Mouse (Mus musculus): ENCODE measurements around the gene Ttc8. TPM values are rescaled to one million over a fixed set of nuclear protein-coding genes. Genes with fewer than 3 reads are reported as not detected.

Ttc8 gene
- polyA plus RNA-seq, 1 experiment from 2014 or later = 35.0 TPM

DNA sequence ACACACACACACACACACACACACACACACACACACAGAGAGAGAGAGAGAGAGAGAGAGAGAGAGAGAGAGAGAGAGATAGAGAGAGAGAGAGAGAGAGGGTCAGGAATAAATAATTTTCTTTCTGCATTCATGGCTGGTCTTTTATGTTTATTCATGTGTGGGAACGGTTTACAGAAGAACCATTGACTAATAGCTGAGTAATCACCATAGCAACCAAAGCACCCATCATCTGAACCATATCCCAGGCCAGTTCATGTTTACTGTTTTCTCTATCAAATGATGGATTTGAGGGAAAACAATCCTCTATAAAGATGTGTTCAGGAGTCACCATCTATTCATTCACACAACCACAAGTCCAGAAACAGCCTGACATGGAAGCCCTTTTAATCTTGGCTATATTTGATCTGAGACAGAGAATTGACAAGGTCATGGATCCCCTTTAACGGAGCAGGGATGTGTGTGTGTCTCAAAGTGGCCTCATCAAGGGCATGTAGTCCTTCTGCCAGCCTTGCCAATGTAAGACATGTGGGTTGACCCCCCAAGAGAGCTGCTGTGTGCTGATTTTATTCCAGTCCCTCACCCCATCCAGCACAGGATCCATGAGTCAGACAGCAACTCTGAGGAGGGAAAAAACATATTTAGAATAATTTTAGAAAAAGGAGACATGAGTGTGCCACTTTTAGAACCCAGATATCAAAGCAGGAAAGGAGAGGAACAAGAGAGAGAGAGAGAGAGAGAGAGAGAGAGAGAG, 70.9 kb downstream of the Ttc8 start:
- Histone ChIP-seq H3K9me3 (ENCODE audit: control insufficient read depth, low read length) (no peaks in the 10 kb centered on the region), H3K4me3 (ENCODE audit: low read depth, low read length) (no peak overlapping the region), H3K36me3 (ENCODE audit: control insufficient read depth, insufficient read depth, low read length) (no peaks in the 10 kb centered on the region), H3K4me1 (ENCODE audit: control insufficient read depth, insufficient read depth, low read length) (no peaks in the 10 kb centered on the region), H3K27me3 (ENCODE audit: control insufficient read depth, insufficient read depth, low read length) (no peaks in the 10 kb centered on the region), H3K9ac (ENCODE audit: low read length) (no peak overlapping the region), H3K4me2 (ENCODE audit: low read depth) (no peak overlapping the region), H3K27ac (ENCODE audit: low read depth, low read length) (no peak overlapping the region)
- ATAC-seq (ENCODE audit: insufficient read depth, low FRiP score, low TSS enrichment) = no peak
- 58% methylated on average over 2 of the region's 2 CpGs for WGBS
- no peak for DNase-seq (ENCODE audit: low spot score)

- Histone ChIP-seq H3K4me1 (ENCODE audit: control insufficient read depth, insufficient read depth, low read length) (no peaks in the 10 kb centered on the region), H3K4me2 (ENCODE audit: low read depth) (no peak overlapping the region), H3K27ac (ENCODE audit: low read depth, low read length) (no peak overlapping the region), H3K27me3 (ENCODE audit: control insufficient read depth, insufficient read depth, low read length) (no peaks in the 10 kb centered on the region), H3K36me3 (ENCODE audit: control insufficient read depth, insufficient read depth, low read length) (no peaks in the 10 kb centered on the region), H3K9me3 (ENCODE audit: control insufficient read depth, low read length) (no peaks in the 10 kb centered on the region), H3K4me3 (ENCODE audit: low read depth, low read length) (no peak overlapping the region), H3K9ac (ENCODE audit: low read length) (no peak overlapping the region)
- ATAC-seq (ENCODE audit: insufficient read depth, low FRiP score, low TSS enrichment) (no peak), DNase-seq (ENCODE audit: low spot score) (no peak)
- 82% methylated on average over 3 of the region's 3 CpGs for WGBS
Observed at GRCm38 (mm10) chr12:98991830-98992216, 71.4 kb downstream of the Ttc8 start.

DNA sequence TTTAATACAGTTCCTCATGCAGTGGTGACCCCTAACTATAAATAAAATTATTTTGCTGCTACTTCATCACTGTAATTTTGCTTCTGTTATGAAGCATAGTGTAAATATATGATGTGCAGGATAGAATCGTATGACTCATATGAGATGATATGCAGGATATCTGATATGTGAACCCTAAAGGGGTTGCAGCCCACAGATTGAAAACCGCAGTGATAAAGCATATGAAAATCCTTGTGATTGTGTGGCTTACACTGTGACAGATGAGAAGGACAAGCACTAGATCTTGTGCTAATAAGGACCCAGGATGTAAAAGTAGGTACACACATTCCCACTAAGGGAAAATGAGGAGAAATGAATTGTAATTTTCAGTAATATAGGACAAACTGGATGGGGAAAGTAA, 73.4 kb downstream of the Ttc8 start:
- Histone ChIP-seq H3K27ac (ENCODE audit: low read depth, low read length) (no peak overlapping the region), H3K27me3 (ENCODE audit: control insufficient read depth, insufficient read depth, low read length) (no peaks in the 10 kb centered on the region), H3K36me3 (ENCODE audit: control insufficient read depth, insufficient read depth, low read length) (no peaks in the 10 kb centered on the region), H3K4me1 (ENCODE audit: control insufficient read depth, insufficient read depth, low read length) (no peaks in the 10 kb centered on the region), H3K4me2 (ENCODE audit: low read depth) (no peak overlapping the region), H3K9ac (ENCODE audit: low read length) (no peak overlapping the region), H3K4me3 (ENCODE audit: low read depth, low read length) (no peak overlapping the region), H3K9me3 (ENCODE audit: control insufficient read depth, low read length) (no peaks in the 10 kb centered on the region)
- 95% methylated on average over 2 of the region's 2 CpGs for WGBS
- no peak for DNase-seq (ENCODE audit: low spot score)
- ATAC-seq (ENCODE audit: insufficient read depth, low FRiP score, low TSS enrichment) = no peak

- Histone ChIP-seq H3K4me3 (ENCODE audit: low read depth, low read length) (no peak overlapping the region), H3K27ac (ENCODE audit: low read depth, low read length) (no peak overlapping the region), H3K4me2 (ENCODE audit: low read depth) (no peak overlapping the region), H3K36me3 (ENCODE audit: control insufficient read depth, insufficient read depth, low read length) (no peaks in the 10 kb centered on the region), H3K9me3 (ENCODE audit: control insufficient read depth, low read length) (no peaks in the 10 kb centered on the region), H3K9ac (ENCODE audit: low read length) (no peak overlapping the region), H3K4me1 (ENCODE audit: control insufficient read depth, insufficient read depth, low read length) (no peaks in the 10 kb centered on the region), H3K27me3 (ENCODE audit: control insufficient read depth, insufficient read depth, low read length) (no peaks in the 10 kb centered on the region)
- DNase-seq (ENCODE audit: low spot score) = no peak
- no peak for ATAC-seq (ENCODE audit: insufficient read depth, low FRiP score, low TSS enrichment)
- 92% methylated on average over 3 of the region's 3 CpGs for WGBS
Observed at GRCm38 (mm10) chr12:98994366-98994765, 74.0 kb downstream of the Ttc8 start.

GRCm38 (mm10) chr12:98995881-98996280, 75.5 kb downstream of the Ttc8 start:
- H3K4me3 ChIP-seq (ENCODE audit: low read depth, low read length) = no peak overlapping the region
- H3K36me3 ChIP-seq (ENCODE audit: control insufficient read depth, insufficient read depth, low read length) = no peaks in the 10 kb centered on the region
- ATAC-seq (ENCODE audit: insufficient read depth, low FRiP score, low TSS enrichment) = no peak

GRCm38 (mm10) chr12:98996581-98996988, 76.2 kb downstream of the Ttc8 start:
- Histone ChIP-seq H3K9ac (ENCODE audit: low read length) (no peak overlapping the region), H3K36me3 (ENCODE audit: control insufficient read depth, insufficient read depth, low read length) (no peaks in the 10 kb centered on the region), H3K9me3 (ENCODE audit: control insufficient read depth, low read length) (no peaks in the 10 kb centered on the region), H3K27me3 (ENCODE audit: control insufficient read depth, insufficient read depth, low read length) (no peaks in the 10 kb centered on the region), H3K4me1 (ENCODE audit: control insufficient read depth, insufficient read depth, low read length) (no peaks in the 10 kb centered on the region), H3K4me2 (ENCODE audit: low read depth) (no peak overlapping the region), H3K4me3 (ENCODE audit: low read depth, low read length) (no peak overlapping the region), H3K27ac (ENCODE audit: low read depth, low read length) (no peak overlapping the region)
- DNase-seq (ENCODE audit: low spot score) (no peak), ATAC-seq (ENCODE audit: insufficient read depth, low FRiP score, low TSS enrichment) (no peak)
- WGBS = 35% methylated on average over 6 of the region's 6 CpGs

More at GRCm38 (mm10) chr12:98995881-98996280, 75.5 kb downstream of the Ttc8 start:
- H3K27me3 ChIP-seq (ENCODE audit: control insufficient read depth, insufficient read depth, low read length) = no peaks in the 10 kb centered on the region
- H3K27ac ChIP-seq (ENCODE audit: low read depth, low read length) = no peak overlapping the region
- WGBS = 92% methylated on average over 1 of the region's 1 CpGs
- H3K9me3 ChIP-seq (ENCODE audit: control insufficient read depth, low read length) = no peaks in the 10 kb centered on the region
- H3K4me2 ChIP-seq (ENCODE audit: low read depth) = no peak overlapping the region
- DNase-seq (ENCODE audit: low spot score) = no peak
- H3K4me1 ChIP-seq (ENCODE audit: control insufficient read depth, insufficient read depth, low read length) = no peaks in the 10 kb centered on the region
- no peak overlapping the region for H3K9ac ChIP-seq (ENCODE audit: low read length)

DNA sequence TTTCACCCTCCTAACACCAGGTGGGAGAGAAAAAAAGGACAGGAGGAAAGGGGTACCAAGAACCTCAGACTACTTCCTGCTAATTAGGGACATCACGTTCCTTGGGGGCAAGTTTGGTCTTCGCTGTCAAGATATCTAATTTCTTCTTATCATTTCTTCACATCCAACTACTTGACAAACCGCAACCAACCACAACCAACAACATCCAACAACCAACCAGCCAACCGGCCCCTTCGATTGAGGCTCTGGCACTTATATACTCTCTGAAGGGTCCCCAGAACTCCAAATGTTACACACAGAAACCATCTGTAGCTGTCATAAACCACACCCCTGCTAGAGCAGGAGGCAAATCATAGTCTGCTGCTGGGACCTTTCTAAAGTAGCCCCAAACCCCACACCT, 76.7 kb downstream of the Ttc8 start:
- Histone ChIP-seq H3K27me3 (ENCODE audit: control insufficient read depth, insufficient read depth, low read length) (no peaks in the 10 kb centered on the region), H3K4me3 (ENCODE audit: low read depth, low read length) (no peak overlapping the region), H3K9me3 (ENCODE audit: control insufficient read depth, low read length) (no peaks in the 10 kb centered on the region), H3K4me1 (ENCODE audit: control insufficient read depth, insufficient read depth, low read length) (no peaks in the 10 kb centered on the region), H3K27ac (ENCODE audit: low read depth, low read length) (no peak overlapping the region), H3K9ac (ENCODE audit: low read length) (no peak overlapping the region), H3K36me3 (ENCODE audit: control insufficient read depth, insufficient read depth, low read length) (no peaks in the 10 kb centered on the region), H3K4me2 (ENCODE audit: low read depth) (no peak overlapping the region)
- no peak for DNase-seq (ENCODE audit: low spot score)
- 96% methylated on average over 5 of the region's 5 CpGs for WGBS
- no peak for ATAC-seq (ENCODE audit: insufficient read depth, low FRiP score, low TSS enrichment)

DNA sequence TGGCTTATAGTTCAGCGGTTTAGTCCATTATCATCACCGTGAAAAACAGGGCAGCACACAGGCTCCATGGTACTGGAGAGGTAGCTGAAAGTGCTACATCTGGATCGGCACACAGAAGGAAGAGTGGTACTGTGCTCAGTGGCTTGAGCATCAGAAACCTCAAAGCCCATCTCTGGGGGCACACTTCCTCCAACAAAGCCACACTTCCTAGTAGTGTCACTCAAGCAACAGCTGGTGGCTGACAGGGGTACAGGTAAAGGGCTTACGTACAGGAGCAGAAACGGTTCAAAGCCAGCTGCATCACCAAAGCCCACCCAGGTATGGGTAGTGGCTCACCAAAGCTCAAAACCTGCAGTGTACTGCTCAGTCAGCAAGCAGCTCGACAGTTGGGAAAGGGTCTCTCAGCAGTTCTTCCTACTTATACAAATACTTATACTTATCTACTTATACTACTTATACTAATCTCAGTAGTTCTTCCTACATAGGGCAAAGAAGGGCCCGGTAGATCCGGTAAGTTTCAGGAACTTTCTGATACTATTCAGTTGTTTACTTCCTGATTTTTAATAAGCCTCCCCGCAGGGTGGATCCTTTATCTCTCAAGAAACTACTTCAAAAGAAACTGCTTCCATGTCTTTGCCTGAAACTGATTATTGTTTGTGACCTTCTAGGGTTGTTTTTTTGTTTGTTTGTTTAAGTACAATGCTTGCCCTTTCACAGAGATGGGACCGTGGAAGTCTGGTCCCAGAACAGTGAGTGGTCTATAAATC, 78.5 kb downstream of the Ttc8 start:
- H3K9me3 ChIP-seq (ENCODE audit: control insufficient read depth, low read length) = no peaks in the 10 kb centered on the region
- H3K4me2 ChIP-seq (ENCODE audit: low read depth) = no peak overlapping the region
- ATAC-seq (ENCODE audit: insufficient read depth, low FRiP score, low TSS enrichment) = no peak
- DNase-seq (ENCODE audit: low spot score) = no peak
- H3K4me3 ChIP-seq (ENCODE audit: low read depth, low read length) = no peak overlapping the region
- no peaks in the 10 kb centered on the region for H3K36me3 ChIP-seq (ENCODE audit: control insufficient read depth, insufficient read depth, low read length)
- H3K9ac ChIP-seq (ENCODE audit: low read length) = no peak overlapping the region
- H3K27me3 ChIP-seq (ENCODE audit: control insufficient read depth, insufficient read depth, low read length) = no peaks in the 10 kb centered on the region
- H3K4me1 ChIP-seq (ENCODE audit: control insufficient read depth, insufficient read depth, low read length) = no peaks in the 10 kb centered on the region
- no peak overlapping the region for H3K27ac ChIP-seq (ENCODE audit: low read depth, low read length)
- 87% methylated on average over 10 of the region's 10 CpGs for WGBS

DNA sequence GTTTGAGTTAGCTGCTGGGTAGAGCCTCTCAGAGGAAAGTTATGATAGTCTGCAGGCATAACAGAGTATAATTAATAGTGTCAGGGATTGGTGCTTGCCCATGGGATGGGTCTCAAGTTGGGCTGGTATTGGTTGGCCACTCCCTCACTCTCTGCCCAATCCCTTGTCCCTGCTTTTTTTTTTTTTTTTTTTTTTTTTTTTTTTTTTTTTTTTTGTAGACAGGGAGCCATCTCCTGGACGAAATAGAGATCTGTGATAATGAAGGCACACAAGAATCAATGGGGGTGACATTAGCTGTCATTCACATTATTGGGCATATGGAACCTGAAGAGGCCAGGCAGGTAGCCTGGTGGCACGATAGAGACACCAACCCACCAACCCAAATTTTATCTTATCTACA, 79.9 kb downstream of the Ttc8 start:
- ATAC-seq (ENCODE audit: insufficient read depth, low FRiP score, low TSS enrichment) = no peak
- no peaks in the 10 kb centered on the region for H3K36me3 ChIP-seq (ENCODE audit: control insufficient read depth, insufficient read depth, low read length)
- no peaks in the 10 kb centered on the region for H3K4me1 ChIP-seq (ENCODE audit: control insufficient read depth, insufficient read depth, low read length)
- no peak overlapping the region for H3K9ac ChIP-seq (ENCODE audit: low read length)
- WGBS = 80% methylated on average over 2 of the region's 2 CpGs
- no peaks in the 10 kb centered on the region for H3K9me3 ChIP-seq (ENCODE audit: control insufficient read depth, low read length)
- no peak overlapping the region for H3K4me2 ChIP-seq (ENCODE audit: low read depth)
- no peak overlapping the region for H3K27ac ChIP-seq (ENCODE audit: low read depth, low read length)
- H3K27me3 ChIP-seq (ENCODE audit: control insufficient read depth, insufficient read depth, low read length) = no peaks in the 10 kb centered on the region
- DNase-seq (ENCODE audit: low spot score) = no peak
- no peak overlapping the region for H3K4me3 ChIP-seq (ENCODE audit: low read depth, low read length)

Measured in neural tube, embryonic 11.5 days (tissue).